In genomic region chr17:56634023-56634422, GRCm38 (mm10) we compare ENCODE assay signal across 23 mouse cellular contexts. TPM values are rescaled to one million over a fixed set of nuclear protein-coding genes. Genes with fewer than 3 reads are reported as not detected.
DNase-seq lines count a peak whose midpoint lies in the region; ATAC-seq lines count a peak whose summit lies in the region.
"Had no signal": no experiment of that assay in that cellular context is flagged by ENCODE, and none has a peak within 500 bp of the region (broad histone marks: within the 10 kb centered on the region; RNA-seq: fewer than 3 reads in every experiment).

No protein-coding gene starts in this region.

- peak; percentile 53 for DNase-seq in adrenal gland, postnatal 10 days
- no peak for DNase-seq in adrenal gland, adult 18-20 months (ENCODE audit: low spot score in 2 of 2)
- peak; percentile 84 for DNase-seq in A20 (ENCODE audit: low read depth, low spot score)
- peak; percentile 84 for DNase-seq in splenic B cell, adult 2 months (ENCODE audit: low read depth, low spot score)
- no peak for DNase-seq in heart, postnatal 10 days
- DNase-seq: adrenal gland, postnatal 25 days; cerebellum, adult 11 months; cerebellum, adult 8-10 months; cerebellum, postnatal 14 days; embryo, embryonic 11 days; gastrocnemius, postnatal 36 days; heart, adult 11 months; heart, postnatal 14 days had no signal

- intact Hi-C loops in heart, postnatal 10 days (cut with DNase I) = no loop called here

- H3K27me3 ChIP-seq in splenic B cell, adult 2 months (ENCODE audit: control insufficient read depth, insufficient read depth, low read length, poor library complexity, severe bottlenecking) = no peaks in the 10 kb centered on the region
- H3K27me3 ChIP-seq: embryonic facial prominence, embryonic 15.5 days had no signal

- peak; percentile 55; the same call in 1 of the 2 replicates for ATAC-seq in neutrophil, adult 5-6 weeks (ENCODE audit: extremely low read depth, insufficient number of reproducible peaks, low FRiP score, poor library complexity, severe bottlenecking)
- ATAC-seq in megakaryocyte-erythroid progenitor cell, adult 5-6 weeks (replicated peaks; ENCODE audit: low FRiP score, low TSS enrichment, poor library complexity, severe bottlenecking) = no peak
- ATAC-seq: forebrain, embryonic 14.5 days; hindbrain, postnatal 0 days had no signal

- no peaks in the 10 kb centered on the region for H3K36me3 ChIP-seq in splenic B cell, adult 2 months (ENCODE audit: control insufficient read depth, insufficient read depth, low read length, poor library complexity, severe bottlenecking)
- H3K36me3 ChIP-seq: embryonic facial prominence, embryonic 15.5 days; forebrain, embryonic 10.5 days; hindbrain, embryonic 13.5 days had no signal

RNA-seq across cellular contexts. Expression of gene Catsperd, which starts 6.1 kb away (rescaled TPM):
- total RNA-seq in adrenal gland, postnatal 10 days (2021) = 1 to 10 TPM in 1 of 2 experiments, under 1 TPM in 1; 0.66 to 1.1 TPM
- 1 to 10 TPM; 2.4 to 4.3 TPM for total RNA-seq in adrenal gland, adult 18-20 months (2021)
- total RNA-seq in neutrophil, adult 5-6 weeks (2017) = not detected in 2 replicates
- not detected in 2 replicates for total RNA-seq in megakaryocyte-erythroid progenitor cell, adult 5-6 weeks (2014; fragmentation: Nextera tagmentation)
- 0.38 TPM in 1 of 2 replicates, not detected in the other for total RNA-seq in megakaryocyte-erythroid progenitor cell, adult 5-6 weeks (2017)
- total RNA-seq in heart, postnatal 10 days (2021) = under 1 TPM in 1 of 2 experiments, not detected in 1; 0.22 TPM
- total RNA-seq: common myeloid progenitor, adult 5-6 weeks; gastrocnemius, adult 8-10 months; heart, postnatal 14 days; hematopoietic stem cell, adult 5-6 weeks had no signal

RNA-seq across cellular contexts. Expression of gene Lonp1, which starts 7.3 kb away (rescaled TPM):
- total RNA-seq in adrenal gland, postnatal 10 days (2021) = 100 to 1,000 TPM; 229 to 256 TPM
- 100 to 1,000 TPM; 458 to 700 TPM for total RNA-seq in adrenal gland, adult 18-20 months (2021)
- 32.6 and 32.9 TPM in 2 replicates for total RNA-seq in neutrophil, adult 5-6 weeks (2017)
- 59.8 and 63.2 TPM in 2 replicates for total RNA-seq in megakaryocyte-erythroid progenitor cell, adult 5-6 weeks (2014; fragmentation: Nextera tagmentation)
- 76.5 and 108 TPM in 2 replicates for total RNA-seq in megakaryocyte-erythroid progenitor cell, adult 5-6 weeks (2017)
- 10 to 100 TPM; 93.9 to 99.2 TPM for total RNA-seq in heart, postnatal 10 days (2021)

RNA-seq across cellular contexts. Expression of gene Rpl36, which starts 20.8 kb away (rescaled TPM):
- 1,000 to 10,000 TPM; 1,095 to 1,101 TPM for total RNA-seq in adrenal gland, postnatal 10 days (2021)
- total RNA-seq in adrenal gland, adult 18-20 months (2021) = 100 to 1,000 TPM; 765 to 908 TPM
- total RNA-seq in neutrophil, adult 5-6 weeks (2017) = 894 and 902 TPM in 2 replicates
- 2,912 and 4,512 TPM in 2 replicates for total RNA-seq in megakaryocyte-erythroid progenitor cell, adult 5-6 weeks (2014; fragmentation: Nextera tagmentation)
- total RNA-seq in megakaryocyte-erythroid progenitor cell, adult 5-6 weeks (2017) = 2,001 and 2,083 TPM in 2 replicates
- 100 to 1,000 TPM; 862 to 893 TPM for total RNA-seq in heart, postnatal 10 days (2021)

RNA-seq across cellular contexts. Expression of gene 2410015M20Rik, which starts 24.5 kb away (rescaled TPM):
- total RNA-seq in adrenal gland, postnatal 10 days (2021) = 100 to 1,000 TPM; 468 to 485 TPM
- total RNA-seq in adrenal gland, adult 18-20 months (2021) = 100 to 1,000 TPM; 360 to 384 TPM
- 33.3 and 62.5 TPM in 2 replicates for total RNA-seq in neutrophil, adult 5-6 weeks (2017)
- 126 and 171 TPM in 2 replicates for total RNA-seq in megakaryocyte-erythroid progenitor cell, adult 5-6 weeks (2014; fragmentation: Nextera tagmentation)
- 82.9 and 126 TPM in 2 replicates for total RNA-seq in megakaryocyte-erythroid progenitor cell, adult 5-6 weeks (2017)
- 100 to 1,000 TPM; 338 to 370 TPM for total RNA-seq in heart, postnatal 10 days (2021)

RNA-seq across cellular contexts. Expression of gene Ranbp3, which starts 39.1 kb away (rescaled TPM):
- total RNA-seq in adrenal gland, postnatal 10 days (2021) = 10 to 100 TPM; 56.6 to 62.0 TPM
- 10 to 100 TPM; 64.9 to 75.7 TPM for total RNA-seq in adrenal gland, adult 18-20 months (2021)
- 64.5 and 65.3 TPM in 2 replicates for total RNA-seq in neutrophil, adult 5-6 weeks (2017)
- 81.7 and 94.5 TPM in 2 replicates for total RNA-seq in megakaryocyte-erythroid progenitor cell, adult 5-6 weeks (2014; fragmentation: Nextera tagmentation)
- 50.6 and 58.1 TPM in 2 replicates for total RNA-seq in megakaryocyte-erythroid progenitor cell, adult 5-6 weeks (2017)
- total RNA-seq in heart, postnatal 10 days (2021) = 10 to 100 TPM; 48.1 to 52.9 TPM

Comparison
In these comparisons a context has a peak if more than half of its experiments do, and no peak if none do; other contexts are left out.
1. DNase-seq: peak in adrenal gland, postnatal 10 days (single experiment), A20 (single experiment) and splenic B cell, adult 2 months (single experiment); none in adrenal gland, adult 18-20 months (0 of 2) and heart, postnatal 10 days (0 of 2).